9 mouse cellular contexts compared by ENCODE assay signal in the genomic region with DNA sequence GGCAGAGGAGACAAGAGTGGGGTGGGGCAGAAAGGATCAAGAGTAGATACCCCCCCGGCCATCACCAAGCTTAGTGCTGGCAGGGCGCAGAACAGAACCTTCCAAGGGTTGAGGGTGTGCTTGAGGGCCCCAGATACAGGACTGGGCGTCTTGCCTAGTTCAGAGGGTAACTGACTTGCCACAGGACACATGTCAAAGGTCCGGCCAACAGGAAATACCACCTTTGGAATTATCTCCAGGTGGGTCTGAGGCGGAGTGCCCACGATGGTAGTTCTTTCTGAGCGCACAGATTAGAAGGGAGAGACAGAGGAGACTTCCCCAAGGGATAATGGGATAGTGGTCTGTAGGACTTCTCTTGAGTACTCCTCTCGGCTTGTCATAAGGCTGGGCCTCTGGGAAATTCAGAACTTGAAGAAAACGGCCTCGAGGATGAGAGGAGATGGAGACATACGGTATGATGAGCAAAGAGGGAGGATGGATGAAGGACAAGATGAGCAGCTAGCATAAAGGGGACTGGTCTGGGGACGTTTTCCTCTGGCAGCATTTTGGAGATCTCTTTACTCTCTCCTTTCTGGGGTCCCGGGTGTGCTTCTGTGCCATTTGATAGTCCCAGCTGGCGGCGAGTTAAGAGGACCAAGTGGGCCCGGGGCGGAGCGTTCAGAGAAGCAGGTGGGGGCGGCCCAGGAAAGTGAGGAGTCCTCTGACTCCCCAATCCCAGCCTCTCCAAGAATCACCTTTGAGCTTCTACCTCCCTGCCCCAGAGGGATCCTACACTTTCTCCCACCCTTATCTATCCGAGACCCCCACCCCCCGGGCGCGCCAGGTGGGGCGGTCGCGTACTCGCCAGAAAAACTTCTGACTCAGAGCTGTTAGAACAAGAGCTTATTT.
DNase-seq lines count a peak whose midpoint lies in the region; ATAC-seq and TF ChIP-seq lines count a peak whose summit lies in the region.
"Had no signal": no experiment of that assay in that cellular context is flagged by ENCODE, and none has a peak within 500 bp of the region (broad histone marks: within the 10 kb centered on the region; RNA-seq: fewer than 3 reads in every experiment).

No protein-coding gene starts in this region.

- H3K27ac ChIP-seq in heart, embryonic 12.5 days (ENCODE audit: poor library complexity, severe bottlenecking), result no peak overlapping the region
- H3K27ac ChIP-seq in heart, adult 2 months, result no peak overlapping the region
- no peak overlapping the region for H3K27ac ChIP-seq in ES-Bruce4 (ENCODE audit: insufficient read depth, low read length)
- H3K27ac ChIP-seq in forebrain, embryonic 16.5 days (ENCODE audit: low read length), result peak overlapping the region; percentile 88
- H3K27ac ChIP-seq in midbrain, embryonic 11.5 days (ENCODE audit: low read depth, low read length), result peak overlapping the region; percentile 99

- H3K9ac ChIP-seq in heart, embryonic 12.5 days, result 0 out of 2 replicates have a peak overlapping the region, but pooled peaks have one; percentile 14
- H3K9ac ChIP-seq in heart, adult 2 months (ENCODE audit: low read depth, low read length), result no peak overlapping the region
- 0 out of 2 replicates have a peak overlapping the region, but pooled peaks have one; percentile 49 for H3K9ac ChIP-seq in ES-Bruce4 (ENCODE audit: low read depth, poor library complexity, severe bottlenecking)
- peak overlapping the region; percentile 76 for H3K9ac ChIP-seq in forebrain, embryonic 16.5 days (replicated peaks; ENCODE audit: low read depth, low read length)
- H3K9ac ChIP-seq in midbrain, embryonic 11.5 days (ENCODE audit: low read length), result peak overlapping the region; percentile 100

- H3K4me3 ChIP-seq in heart, embryonic 12.5 days, result peak overlapping the region; percentile 60
- H3K4me3 ChIP-seq in heart, adult 2 months, result no peak overlapping the region; the same call in 1 of the 2 replicates
- peak overlapping the region; percentile 68 for H3K4me3 ChIP-seq in ES-Bruce4 (ENCODE audit: low read depth, low read length)
- H3K4me3 ChIP-seq in forebrain, embryonic 16.5 days (replicated peaks; ENCODE audit: low read length), result peak overlapping the region; percentile 57
- peak overlapping the region; percentile 97 for H3K4me3 ChIP-seq in midbrain, embryonic 11.5 days (ENCODE audit: low read depth, low read length)

- no peak for ATAC-seq in heart, embryonic 12.5 days (ENCODE audit: insufficient number of reproducible peaks, low FRiP score)
- ATAC-seq in forebrain, embryonic 16.5 days, result peak; percentile 22
- no peak for ATAC-seq in midbrain, embryonic 11.5 days (ENCODE audit: low FRiP score)
- ATAC-seq in erythroid progenitor cell, adult 5-6 weeks (replicated peaks; ENCODE audit: low FRiP score, poor library complexity, severe bottlenecking), result no peak

- H3K27me3 ChIP-seq in heart, embryonic 12.5 days (replicated peaks), result peaks cover 93% of the 10 kb centered on the region
- peaks cover 14% of the 10 kb centered on the region; the same call in 1 of the 2 replicates for H3K27me3 ChIP-seq in heart, adult 2 months (ENCODE audit: control insufficient read depth, insufficient read depth, low read length)
- peaks cover 12% of the 10 kb centered on the region for H3K27me3 ChIP-seq in ES-Bruce4 (ENCODE audit: control insufficient read depth, insufficient read depth, low read length, poor library complexity, severe bottlenecking)
- peaks cover 67% of the 10 kb centered on the region for H3K27me3 ChIP-seq in forebrain, embryonic 16.5 days (replicated peaks; ENCODE audit: control insufficient read depth, insufficient read depth, low read length)
- no peaks in the 10 kb centered on the region for H3K27me3 ChIP-seq in midbrain, embryonic 11.5 days (ENCODE audit: control insufficient read depth, insufficient read depth, low read length)

- H3K4me2 ChIP-seq in heart, embryonic 12.5 days, result peak overlapping the region; percentile 92
- peak overlapping the region; percentile 64 for H3K4me2 ChIP-seq in forebrain, embryonic 16.5 days (ENCODE audit: low read length)
- peak overlapping the region; percentile 63 for H3K4me2 ChIP-seq in midbrain, embryonic 11.5 days

- DNase-seq in heart, adult 2 months, result no peak
- peak; percentile 97 for DNase-seq in midbrain, embryonic 11.5 days (ENCODE audit: low spot score, missing footprints)
- DNase-seq in spleen, adult 12 weeks (ENCODE audit: low spot score), result no peak
- DNase-seq in gastrocnemius, postnatal 14 days, result no peak
- DNase-seq: spleen, adult 18-20 months had no signal

- TF ChIP-seq EP300 in heart, adult 2 months (IDR thresholded peaks at IDR 0.05; ENCODE audit: insufficient read depth, low read depth, low read length), result no peak
- no peak for TF ChIP-seq EP300 in ES-Bruce4 (IDR thresholded peaks at IDR 0.05; ENCODE audit: insufficient read depth, low read depth, low read length)

- H3K4me1 ChIP-seq in heart, embryonic 12.5 days (replicated peaks), result peaks cover 32% of the 10 kb centered on the region
- H3K4me1 ChIP-seq in heart, adult 2 months (ENCODE audit: control insufficient read depth, insufficient read depth, low read length), result no peaks in the 10 kb centered on the region; the same call in 1 of the 2 replicates
- no peaks in the 10 kb centered on the region for H3K4me1 ChIP-seq in ES-Bruce4 (ENCODE audit: control insufficient read depth, insufficient read depth, low read length)
- peaks cover 48% of the 10 kb centered on the region for H3K4me1 ChIP-seq in forebrain, embryonic 16.5 days (replicated peaks; ENCODE audit: control insufficient read depth, insufficient read depth, low read length)
- peaks cover 43% of the 10 kb centered on the region for H3K4me1 ChIP-seq in midbrain, embryonic 11.5 days (ENCODE audit: control insufficient read depth, insufficient read depth, low read length)

- H3K79me2 ChIP-seq in heart, adult 2 months (replicated peaks; ENCODE audit: control insufficient read depth, insufficient read depth, low read length), result no peaks in the 10 kb centered on the region

- WGBS in heart, embryonic 12.5 days, result 5% methylated on average over 25 of the region's 27 CpGs
- 3% methylated on average over 27 of the region's 27 CpGs for WGBS in heart, adult 2 months
- under 1% methylated on average over 27 of the region's 27 CpGs for WGBS in forebrain, embryonic 16.5 days
- WGBS in midbrain, embryonic 11.5 days, result under 1% methylated on average over 27 of the region's 27 CpGs

- TF ChIP-seq CTCF in heart, adult 2 months (IDR thresholded peaks at IDR 0.05), result no peak
- TF ChIP-seq CTCF in ES-Bruce4 (IDR thresholded peaks at IDR 0.05; ENCODE audit: low read depth, low read length), result no peak

- H3K9me3 ChIP-seq in heart, embryonic 12.5 days (replicated peaks), result no peaks in the 10 kb centered on the region
- H3K9me3 ChIP-seq in ES-Bruce4 (replicated peaks; ENCODE audit: control insufficient read depth, insufficient read depth, low read length, poor library complexity, severe bottlenecking), result no peaks in the 10 kb centered on the region
- no peaks in the 10 kb centered on the region for H3K9me3 ChIP-seq in forebrain, embryonic 16.5 days (ENCODE audit: control insufficient read depth, low read length)
- H3K9me3 ChIP-seq in midbrain, embryonic 11.5 days (ENCODE audit: control insufficient read depth, low read length), result no peaks in the 10 kb centered on the region

- no peaks in the 10 kb centered on the region for H3K36me3 ChIP-seq in heart, embryonic 12.5 days
- H3K36me3 ChIP-seq in heart, adult 2 months (ENCODE audit: control insufficient read depth, insufficient read depth, low read length), result no peaks in the 10 kb centered on the region
- H3K36me3 ChIP-seq in ES-Bruce4 (ENCODE audit: control insufficient read depth, insufficient read depth, low read length, poor library complexity, severe bottlenecking), result no peaks in the 10 kb centered on the region
- H3K36me3 ChIP-seq in forebrain, embryonic 16.5 days (ENCODE audit: control insufficient read depth, insufficient read depth), result no peaks in the 10 kb centered on the region
- H3K36me3 ChIP-seq in midbrain, embryonic 11.5 days (ENCODE audit: control insufficient read depth, insufficient read depth, low read length), result 0 out of 2 replicates have a peak, but pooled peaks cover 2% of the 10 kb centered on the region

- no peak for TF ChIP-seq POLR2A in heart, adult 2 months (IDR thresholded peaks at IDR 0.05; ENCODE audit: insufficient read depth, low read depth, low read length)
- TF ChIP-seq POLR2A in ES-Bruce4 (IDR thresholded peaks at IDR 0.05; ENCODE audit: insufficient read depth, low read length), result no peak

- intact Hi-C loops in heart, adult 2 months (cut with DNase I), result no loop called here
- intact Hi-C loops in gastrocnemius, postnatal 14 days (cut with DNase I; ENCODE audit: low total_unique reads), result no loop called here

Comparison
In these comparisons a context has a peak if more than half of its experiments do, and no peak if none do; other contexts are left out.
1. H3K27ac ChIP-seq: peak in forebrain, embryonic 16.5 days (single experiment) and midbrain, embryonic 11.5 days (single experiment); none in heart, embryonic 12.5 days (single experiment), heart, adult 2 months (single experiment) and ES-Bruce4 (single experiment).
2. Peak in every context shown above with its lines, with median percentiles within 50 percentile points of each other: H3K4me2 ChIP-seq.